Mouse (Mus musculus) liver, embryonic 14.5 days (tissue): Measurements from ENCODE around the gene Spesp1.

Source experiments
- CTCF ChIP-seq: IDR thresholded peaks from 2 replicates; pipeline ENCODE4 v1.5.1; 2016; ENCODE audit warnings: antibody characterized with exemption, low read depth, control low read depth
- EP300 ChIP-seq: IDR thresholded peaks from 2 replicates; pipeline ENCODE4 v1.6.1; 2016; ENCODE audit warnings: antibody characterized with exemption, low read depth

DNA sequence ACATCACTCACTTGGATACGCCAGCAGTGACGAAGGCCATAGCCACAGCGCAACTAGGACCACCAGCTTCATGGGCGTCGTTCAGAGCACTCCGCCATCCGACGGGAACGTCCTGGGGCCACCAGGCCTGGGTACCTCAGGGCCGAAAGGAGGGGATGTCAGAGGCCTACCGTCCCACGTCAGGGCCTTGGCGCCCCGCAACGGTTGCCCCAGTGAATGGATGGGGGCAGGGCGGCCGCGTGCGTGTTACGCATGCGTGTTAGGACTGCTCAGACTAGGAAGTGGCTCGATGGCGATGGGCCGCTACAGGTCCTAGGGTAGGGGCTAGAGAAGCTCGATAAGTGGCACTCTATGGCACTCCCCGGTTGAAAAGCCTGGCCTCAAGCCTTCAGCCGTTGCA, at the start of gene Spesp1:
- TF ChIP-seq CTCF, result no peak
- no peak for TF ChIP-seq EP300
